ENCODE assay signal across 8 mouse cellular contexts in genomic region chr9:34489760-34490159, GRCm38 (mm10). TPM values are rescaled to one million over a fixed set of nuclear protein-coding genes. Genes with fewer than 3 reads are reported as not detected.
DNase-seq lines count a peak whose midpoint lies in the region; ATAC-seq lines count a peak whose summit lies in the region.
"Had no signal": no experiment of that assay in that cellular context is flagged by ENCODE, and none has a peak within 500 bp of the region (broad histone marks: within the 10 kb centered on the region; RNA-seq: fewer than 3 reads in every experiment).

No protein-coding gene starts in this region.

- no peaks in the 10 kb centered on the region for H3K36me3 ChIP-seq in forebrain, embryonic 10.5 days (replicated peaks)
- no peaks in the 10 kb centered on the region for H3K36me3 ChIP-seq in intestine, embryonic 14.5 days (ENCODE audit: control insufficient read depth, insufficient read depth, low read length)
- H3K36me3 ChIP-seq in neural tube, embryonic 14.5 days (ENCODE audit: control insufficient read depth, insufficient read depth, low read length) = no peaks in the 10 kb centered on the region

- WGBS in forebrain, embryonic 10.5 days = 19% methylated on average over 5 of the region's 5 CpGs
- WGBS in intestine, embryonic 14.5 days = 26% methylated on average over 5 of the region's 5 CpGs
- WGBS in neural tube, embryonic 14.5 days = 15% methylated on average over 5 of the region's 5 CpGs

- H3K4me3 ChIP-seq in forebrain, embryonic 10.5 days = peak overlapping the region; percentile 66; the same call in 1 of the 2 replicates
- peak overlapping the region; percentile 64 for H3K4me3 ChIP-seq in intestine, embryonic 14.5 days (ENCODE audit: low read depth, low read length)
- peak overlapping the region; percentile 66 for H3K4me3 ChIP-seq in neural tube, embryonic 14.5 days (ENCODE audit: low read depth, low read length)

- peak overlapping the region; percentile 85 for H3K4me2 ChIP-seq in intestine, embryonic 14.5 days (ENCODE audit: low read length)
- H3K4me2 ChIP-seq in neural tube, embryonic 14.5 days (ENCODE audit: low read depth, low read length) = peak overlapping the region; percentile 78

- H3K27ac ChIP-seq in forebrain, embryonic 10.5 days = no peak overlapping the region
- no peak overlapping the region for H3K27ac ChIP-seq in intestine, embryonic 14.5 days (ENCODE audit: low read depth)
- no peak overlapping the region for H3K27ac ChIP-seq in neural tube, embryonic 14.5 days (ENCODE audit: low read depth, low read length)

- peaks cover 40% of the 10 kb centered on the region for H3K4me1 ChIP-seq in forebrain, embryonic 10.5 days
- no peaks in the 10 kb centered on the region; the same call in 1 of the 2 replicates for H3K4me1 ChIP-seq in intestine, embryonic 14.5 days (replicated peaks; ENCODE audit: control insufficient read depth, insufficient read depth, low read length)
- peaks cover 10% of the 10 kb centered on the region; the same call in 1 of the 2 replicates for H3K4me1 ChIP-seq in neural tube, embryonic 14.5 days (ENCODE audit: control insufficient read depth, insufficient read depth, low read length)

- H3K9ac ChIP-seq in intestine, embryonic 14.5 days (ENCODE audit: low read length) = no peak overlapping the region
- H3K9ac ChIP-seq in neural tube, embryonic 14.5 days (replicated peaks; ENCODE audit: low read depth, low read length) = peak overlapping the region; percentile 67; the same call in 1 of the 2 replicates

- ATAC-seq in intestine, embryonic 14.5 days (replicated peaks; ENCODE audit: low FRiP score, low TSS enrichment, low read depth) = no peak
- no peak for ATAC-seq in neural tube, embryonic 14.5 days (ENCODE audit: low read depth)

- peaks cover 95% of the 10 kb centered on the region for H3K27me3 ChIP-seq in forebrain, embryonic 10.5 days (ENCODE audit: poor library complexity, severe bottlenecking)
- peaks cover 53% of the 10 kb centered on the region for H3K27me3 ChIP-seq in intestine, embryonic 14.5 days (replicated peaks; ENCODE audit: control insufficient read depth, insufficient read depth, low read length)
- H3K27me3 ChIP-seq in neural tube, embryonic 14.5 days (ENCODE audit: control insufficient read depth, insufficient read depth, low read length) = peaks cover 6% of the 10 kb centered on the region

- peak; percentile 13 for DNase-seq in left cerebral cortex, postnatal 4 days
- no peak for DNase-seq in left cerebral cortex, adult 18-20 months (ENCODE audit: low spot score in 2 of 2)
- DNase-seq in forebrain, embryonic 10.5 days (ENCODE audit: extremely low spot score, low spot score) = no peak
- no peak for DNase-seq in intestine, embryonic 14.5 days (ENCODE audit: low spot score)
- DNase-seq in embryo, embryonic 10 days (ENCODE audit: low spot score) = no peak
- no peak for DNase-seq in right cerebral cortex, postnatal 4 days

- intact Hi-C loops in left cerebral cortex, postnatal 4 days (cut with DNase I) = loop anchor here (5.0 to 10.0 kb wide), 4 partner anchors 375 to 1227 kb away; no protein-coding TSS in a partner anchor

- H3K9me3 ChIP-seq in forebrain, embryonic 10.5 days = no peaks in the 10 kb centered on the region
- no peaks in the 10 kb centered on the region for H3K9me3 ChIP-seq in intestine, embryonic 14.5 days (ENCODE audit: control insufficient read depth, low read length)
- no peaks in the 10 kb centered on the region for H3K9me3 ChIP-seq in neural tube, embryonic 14.5 days (ENCODE audit: control insufficient read depth, low read length)

RNA-seq across cellular contexts. Expression of gene Kirrel3, which starts 4.1 kb away (rescaled TPM):
- total RNA-seq in left cerebral cortex, postnatal 4 days (2021) = 10 to 100 TPM; 59.8 to 65.9 TPM
- total RNA-seq in left cerebral cortex, adult 18-20 months (2021) = 10 to 100 TPM; 48.3 to 53.3 TPM
- polyA plus RNA-seq in forebrain, embryonic 10.5 days (2016; fragmentation: Nextera tagmentation; extraction: Ambion mirVana) = 2.5 and 3.0 TPM in 2 replicates
- 3.2 and 4.5 TPM in 2 replicates for polyA plus RNA-seq in intestine, embryonic 14.5 days (2014; fragmentation: Nextera tagmentation; extraction: Ambion mirVana)
- polyA plus RNA-seq in neural tube, embryonic 14.5 days (2014; fragmentation: Nextera tagmentation; extraction: Ambion mirVana) = 40.7 and 44.4 TPM in 2 replicates
- polyA plus RNA-seq: liver, adult 2 months had no signal
